In the genomic region with DNA sequence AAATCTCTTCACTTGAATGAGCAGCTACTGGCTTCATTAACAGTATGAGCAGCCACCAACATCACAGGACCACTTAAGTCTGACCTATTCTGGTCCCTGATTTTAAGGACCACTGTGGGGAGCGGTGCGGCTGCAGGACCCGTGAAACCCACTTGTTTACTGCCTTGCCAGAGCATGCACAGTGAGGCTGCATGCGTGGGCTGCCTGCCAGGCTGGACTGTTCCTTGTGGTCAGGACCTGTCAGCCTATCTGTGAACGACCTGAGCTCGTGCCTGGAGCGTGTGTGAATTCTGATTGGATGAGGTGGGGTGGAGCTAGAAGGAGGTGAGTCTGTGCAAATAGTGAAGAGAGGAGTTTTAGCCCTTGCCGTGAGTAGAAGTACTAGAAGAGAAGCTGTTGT, we compare ENCODE assay signal across 10 mouse cellular contexts. TPM values are rescaled to one million over a fixed set of nuclear protein-coding genes. Genes with fewer than 3 reads are reported as not detected.
DNase-seq lines count a peak whose midpoint lies in the region; ATAC-seq lines count a peak whose summit lies in the region.
"Not testable (repeated sequence)": the region's sequence is repeated elsewhere in the genome, so short reads cannot be mapped to it uniquely, and the experiment has no call there.
"Had no signal": no experiment of that assay in that cellular context is flagged by ENCODE, and none has a peak within 500 bp of the region (broad histone marks: within the 10 kb centered on the region; RNA-seq: fewer than 3 reads in every experiment).

No protein-coding gene starts in this region.

- WGBS in heart, embryonic 16.5 days: 26% methylated on average over 8 of the region's 8 CpGs
- 34% methylated on average over 8 of the region's 8 CpGs for WGBS in limb, embryonic 13.5 days
- 30% methylated on average over 8 of the region's 8 CpGs for WGBS in liver, embryonic 15.5 days (ENCODE audit: insufficient replicate concordance)

- H3K27me3 ChIP-seq in heart, embryonic 16.5 days (ENCODE audit: control insufficient read depth, insufficient read depth, low read length); limb, embryonic 13.5 days: not testable (repeated sequence)
- H3K27me3 ChIP-seq in liver, embryonic 15.5 days: peaks cover 58% of the 10 kb centered on the region

- H3K4me1 ChIP-seq in heart, embryonic 16.5 days (ENCODE audit: control insufficient read depth, insufficient read depth, low read length): not testable (repeated sequence)
- peaks cover 54% of the 10 kb centered on the region for H3K4me1 ChIP-seq in limb, embryonic 13.5 days
- peaks cover 43% of the 10 kb centered on the region for H3K4me1 ChIP-seq in liver, embryonic 15.5 days (replicated peaks)

- H3K9me3 ChIP-seq in heart, embryonic 16.5 days (replicated peaks; ENCODE audit: control insufficient read depth, low read length); limb, embryonic 13.5 days; liver, embryonic 15.5 days (replicated peaks): not testable (repeated sequence)

- H3K9ac ChIP-seq in heart, embryonic 16.5 days (ENCODE audit: low read length); limb, embryonic 13.5 days; liver, embryonic 15.5 days: not testable (repeated sequence)

- H3K4me2 ChIP-seq in heart, embryonic 16.5 days (ENCODE audit: low read depth, low read length): peak overlapping the region; percentile 32; the same call in 1 of the 2 replicates
- H3K4me2 ChIP-seq in limb, embryonic 13.5 days (replicated peaks): peak overlapping the region; percentile 93; the same call in 1 of the 2 replicates
- H3K4me2 ChIP-seq in liver, embryonic 15.5 days: peak overlapping the region; percentile 32; the same call in 1 of the 2 replicates

- not testable (repeated sequence) for H3K36me3 ChIP-seq in heart, embryonic 16.5 days (ENCODE audit: control insufficient read depth, insufficient read depth); limb, embryonic 13.5 days; liver, embryonic 15.5 days (replicated peaks)

- ATAC-seq in heart, embryonic 16.5 days (replicated peaks; ENCODE audit: extremely low read depth, insufficient read depth, low FRiP score); limb, embryonic 13.5 days (ENCODE audit: low FRiP score, low read depth): not testable (repeated sequence)
- peak; percentile 22; the same call in 1 of the 2 replicates for ATAC-seq in liver, embryonic 15.5 days (ENCODE audit: insufficient read depth)

- peak; percentile 30 for DNase-seq in adrenal gland, postnatal 25 days
- DNase-seq in cerebellum, adult 9-11 months: peak; percentile 39
- DNase-seq in heart, adult 11 months: peak; percentile 91
- DNase-seq in kidney, postnatal 10 days: peak; percentile 44
- peak; percentile 17 for DNase-seq in thymus, postnatal 4 days

- not testable (repeated sequence) for H3K4me3 ChIP-seq in heart, embryonic 16.5 days (ENCODE audit: low read length); limb, embryonic 13.5 days
- H3K4me3 ChIP-seq in liver, embryonic 15.5 days (replicated peaks): peak overlapping the region; percentile 6; the same call in 1 of the 2 replicates

- H3K27ac ChIP-seq in heart, embryonic 16.5 days (ENCODE audit: low read length); limb, embryonic 13.5 days; liver, embryonic 15.5 days (replicated peaks): not testable (repeated sequence)

RNA-seq across cellular contexts. Expression of a gene that starts 1.5 kb away (rescaled TPM):
- total RNA-seq in adrenal gland, postnatal 25 days (2021): 4.9 and 5.8 TPM in 2 replicates
- 5.5 and 6.3 TPM in 2 replicates for polyA plus RNA-seq in heart, embryonic 16.5 days (2015; fragmentation: Nextera tagmentation; extraction: Ambion mirVana)
- polyA plus RNA-seq in limb, embryonic 13.5 days (2015; fragmentation: Nextera tagmentation; extraction: Ambion mirVana): 15.0 and 18.7 TPM in 2 replicates
- polyA plus RNA-seq in liver, embryonic 15.5 days (2015; fragmentation: Nextera tagmentation; extraction: Ambion mirVana): 0.83 and 1.0 TPM in 2 replicates
- total RNA-seq: hematopoietic stem cell, adult 5-6 weeks had no signal
- polyA plus RNA-seq: macrophage had no signal

Comparison
In these comparisons a context has a peak if more than half of its experiments do, and no peak if none do; other contexts are left out.
1. DNase-seq: peak in every context shown above with its lines; median percentile 91 in heart, adult 11 months; 44 in kidney, postnatal 10 days; 39 in cerebellum, adult 9-11 months; 30 in adrenal gland, postnatal 25 days; 17 in thymus, postnatal 4 days.
2. H3K4me2 ChIP-seq: peak in every context shown above with its lines; median percentile 93 in limb, embryonic 13.5 days; 32 in heart, embryonic 16.5 days; 32 in liver, embryonic 15.5 days.